Mouse (Mus musculus) stomach, postnatal 0 days (tissue): ENCODE measurements around the gene Dlg2.

ENCODE experiments used
- CTCF ChIP-seq: IDR thresholded peaks from 2 replicates; pipeline ENCODE4 v1.5.1; 2016; ENCODE audit warnings: antibody characterized with exemption, low read depth, mild to moderate bottlenecking, moderate library complexity
- EP300 ChIP-seq: optimal IDR thresholded peaks from 2 replicates; pipeline ENCODE3; 2016; ENCODE audit warnings: antibody characterized with exemption

- no peak for TF ChIP-seq CTCF
- no peak for TF ChIP-seq EP300
Observed at GRCm38 (mm10) chr7:91845723-91846122, 1369.3 kb downstream of the Dlg2 start.
